8 mouse cellular contexts compared by ENCODE assay signal in the genomic region with DNA sequence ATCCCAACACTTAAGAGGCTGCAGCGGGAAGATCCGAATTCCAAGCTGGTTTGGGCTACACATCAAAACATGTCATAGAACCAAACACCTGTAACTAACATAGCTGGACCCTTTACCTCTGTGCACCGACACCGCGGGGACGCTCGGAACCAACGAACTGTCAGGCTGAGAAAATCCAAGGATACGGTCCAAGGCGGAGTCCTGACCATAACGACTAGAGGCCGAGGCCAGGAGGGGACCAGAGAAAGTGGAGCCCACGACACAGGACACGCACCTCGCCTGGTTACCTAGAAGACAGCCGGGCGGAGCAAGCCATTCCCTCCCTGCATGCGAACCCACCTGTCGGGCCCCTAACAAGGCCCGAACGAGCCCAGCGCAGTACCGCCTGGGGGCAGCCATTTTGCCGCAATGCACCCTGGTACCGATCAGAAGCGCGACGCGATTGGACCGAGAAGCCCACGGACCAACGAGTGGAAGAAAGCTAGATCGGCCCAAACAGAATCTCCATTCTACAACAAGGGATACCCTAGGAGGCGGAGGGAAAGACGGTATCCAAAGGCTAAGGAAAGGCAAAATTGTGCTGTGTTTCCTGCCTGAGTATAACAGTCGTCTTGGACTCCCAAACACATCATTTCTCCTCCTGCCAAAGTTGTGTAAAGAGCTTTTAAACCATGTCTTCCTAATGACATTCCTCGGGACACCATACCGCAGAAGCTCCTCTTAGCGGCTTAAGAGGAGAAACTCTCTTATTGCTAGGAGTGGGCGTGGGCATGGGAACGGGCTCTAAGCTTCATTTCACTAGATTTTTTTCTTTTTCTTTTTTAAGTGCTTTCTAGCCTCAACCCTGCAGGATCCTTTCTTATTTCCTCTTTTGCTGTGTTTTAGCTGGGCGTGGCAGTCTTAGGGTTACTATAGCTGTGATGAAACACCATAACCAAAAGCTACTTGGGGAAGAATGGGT. TPM values are rescaled to one million over a fixed set of nuclear protein-coding genes. Genes with fewer than 3 reads are reported as not detected.
A peak's percentile ranks its signal among the peaks of the same experiment; 100 is the strongest.
DNase-seq lines count a peak whose midpoint lies in the region; ATAC-seq and TF ChIP-seq lines count a peak whose summit lies in the region.

A gene (minus strand): TSS at position 423 of the 961 bp plus-strand sequence.

- peak; percentile 79 to 82 for DNase-seq in B cell, adult 2 months
- peak; percentile 97 for DNase-seq in brain, adult 2 months (ENCODE audit: low read depth, low spot score)
- DNase-seq in liver, adult 2 months (ENCODE audit: extremely low read depth, low read depth, low spot score) = peak; percentile 83
- peak; percentile 83 for DNase-seq in naive thymus-derived CD4-positive, alpha-beta T cell, adult 2 months (ENCODE audit: low read depth)

- peak within 1 kb of the TSS; percentile 78 for H3K4me3 ChIP-seq in erythroblast, embryonic 14.5 days (replicated peaks)
- H3K4me3 ChIP-seq in heart, embryonic 11.5 days (ENCODE audit: low read depth, low read length) = peak within 1 kb of the TSS; percentile 84
- peak within 1 kb of the TSS; percentile 69 for H3K4me3 ChIP-seq in kidney, embryonic 16.5 days (ENCODE audit: low read length)
- H3K4me3 ChIP-seq in liver, adult 2 months (ENCODE audit: insufficient read depth, low read depth, low read length) = peak within 1 kb of the TSS; percentile 93
- H3K4me3 ChIP-seq in stomach, embryonic 14.5 days (ENCODE audit: low read depth, low read length) = peak within 1 kb of the TSS; percentile 85

- no peaks in the 10 kb centered on the region for H3K27me3 ChIP-seq in erythroblast, embryonic 14.5 days (ENCODE audit: control insufficient read depth)
- no peaks in the 10 kb centered on the region for H3K27me3 ChIP-seq in heart, embryonic 11.5 days (ENCODE audit: control insufficient read depth, insufficient read depth, low read length)
- no peaks in the 10 kb centered on the region for H3K27me3 ChIP-seq in kidney, embryonic 16.5 days (ENCODE audit: insufficient read depth, low read length)
- no peaks in the 10 kb centered on the region for H3K27me3 ChIP-seq in liver, adult 2 months (ENCODE audit: control insufficient read depth, insufficient read depth, low read length)
- H3K27me3 ChIP-seq in stomach, embryonic 14.5 days (ENCODE audit: control insufficient read depth, insufficient read depth, low read length) = no peaks in the 10 kb centered on the region

- peak within 1 kb of the TSS; percentile 46; the same call in 1 of the 2 replicates for H3K27ac ChIP-seq in heart, embryonic 11.5 days (ENCODE audit: low read depth, low read length)
- H3K27ac ChIP-seq in kidney, embryonic 16.5 days (ENCODE audit: low read length) = peak within 1 kb of the TSS; percentile 70
- H3K27ac ChIP-seq in liver, adult 2 months (replicated peaks; ENCODE audit: insufficient read depth, low read depth, low read length) = 0 out of 2 replicates have a peak within 1 kb of the TSS, but pooled peaks have one; percentile 14
- H3K27ac ChIP-seq in stomach, embryonic 14.5 days (ENCODE audit: low read length) = 0 out of 2 replicates have a peak within 1 kb of the TSS, but pooled peaks have one; percentile 49

- peaks cover 57% of the 10 kb centered on the region for H3K4me1 ChIP-seq in erythroblast, embryonic 14.5 days (ENCODE audit: control insufficient read depth)
- H3K4me1 ChIP-seq in heart, embryonic 11.5 days (ENCODE audit: control insufficient read depth, insufficient read depth, low read length) = peaks cover 13% of the 10 kb centered on the region
- H3K4me1 ChIP-seq in kidney, embryonic 16.5 days (ENCODE audit: insufficient read depth, low read length) = peaks cover 10% of the 10 kb centered on the region
- no peaks in the 10 kb centered on the region for H3K4me1 ChIP-seq in liver, adult 2 months (ENCODE audit: control insufficient read depth, insufficient read depth, low read length)
- H3K4me1 ChIP-seq in stomach, embryonic 14.5 days (ENCODE audit: control insufficient read depth, insufficient read depth, low read length) = peaks cover 6% of the 10 kb centered on the region

- H3K9ac ChIP-seq in heart, embryonic 11.5 days (ENCODE audit: low read depth, low read length) = peak within 1 kb of the TSS; percentile 79
- H3K9ac ChIP-seq in kidney, embryonic 16.5 days (replicated peaks; ENCODE audit: low read length) = peak within 1 kb of the TSS; percentile 76
- H3K9ac ChIP-seq in liver, adult 2 months (ENCODE audit: low read depth, low read length) = peak within 1 kb of the TSS; percentile 86
- peak within 1 kb of the TSS; percentile 76 for H3K9ac ChIP-seq in stomach, embryonic 14.5 days (replicated peaks; ENCODE audit: low read depth, low read length)

- WGBS in heart, embryonic 11.5 days (ENCODE audit: insufficient replicate concordance) = 1% methylated on average over 42 of the region's 42 CpGs
- WGBS in kidney, embryonic 16.5 days = 1% methylated on average over 42 of the region's 42 CpGs
- WGBS in liver, adult 2 months = 1% methylated on average over 42 of the region's 42 CpGs
- WGBS in stomach, embryonic 14.5 days = 1% methylated on average over 42 of the region's 42 CpGs

- peaks cover 35% of the 10 kb centered on the region for H3K36me3 ChIP-seq in erythroblast, embryonic 14.5 days (ENCODE audit: control insufficient read depth)
- peaks cover 8% of the 10 kb centered on the region for H3K36me3 ChIP-seq in heart, embryonic 11.5 days (ENCODE audit: control insufficient read depth, insufficient read depth, low read length)
- H3K36me3 ChIP-seq in kidney, embryonic 16.5 days (ENCODE audit: insufficient read depth, low read length) = peaks cover 21% of the 10 kb centered on the region
- peaks cover 13% of the 10 kb centered on the region; the same call in 1 of the 2 replicates for H3K36me3 ChIP-seq in liver, adult 2 months (ENCODE audit: control insufficient read depth, insufficient read depth, low read length)
- H3K36me3 ChIP-seq in stomach, embryonic 14.5 days (ENCODE audit: control insufficient read depth, insufficient read depth, low read length) = peaks cover 13% of the 10 kb centered on the region

- TF ChIP-seq CTCF in liver, adult 2 months (IDR thresholded peaks at IDR 0.05; ENCODE audit: low read depth, low read length) = no peak

- TF ChIP-seq POLR2A in liver, adult 2 months (IDR thresholded peaks at IDR 0.05; ENCODE audit: extremely low read depth, insufficient read depth, low read length) = peak; percentile 65; the same call in 1 of the 2 replicates

- no peaks in the 10 kb centered on the region for H3K9me3 ChIP-seq in erythroblast, embryonic 14.5 days (ENCODE audit: control insufficient read depth, low read length)
- H3K9me3 ChIP-seq in heart, embryonic 11.5 days (replicated peaks; ENCODE audit: control insufficient read depth, low read length) = no peaks in the 10 kb centered on the region
- no peaks in the 10 kb centered on the region for H3K9me3 ChIP-seq in kidney, embryonic 16.5 days (ENCODE audit: low read length)
- no peaks in the 10 kb centered on the region for H3K9me3 ChIP-seq in stomach, embryonic 14.5 days (ENCODE audit: control insufficient read depth, low read depth, low read length)

- no peaks in the 10 kb centered on the region; the same call in 1 of the 2 replicates for H3K79me2 ChIP-seq in liver, adult 2 months (ENCODE audit: control insufficient read depth, insufficient read depth, low read length)

- peak within 1 kb of the TSS; percentile 82 for H3K4me2 ChIP-seq in heart, embryonic 11.5 days
- peak within 1 kb of the TSS; percentile 75 for H3K4me2 ChIP-seq in kidney, embryonic 16.5 days (replicated peaks; ENCODE audit: low read depth, low read length)
- H3K4me2 ChIP-seq in stomach, embryonic 14.5 days (replicated peaks; ENCODE audit: low read depth, low read length) = peak within 1 kb of the TSS; percentile 78

- peak; percentile 81 for ATAC-seq in heart, embryonic 11.5 days (replicated peaks; ENCODE audit: insufficient number of reproducible peaks, low FRiP score, low TSS enrichment)
- peak; percentile 92 for ATAC-seq in kidney, embryonic 16.5 days (ENCODE audit: low FRiP score, low TSS enrichment)
- ATAC-seq in stomach, embryonic 14.5 days (ENCODE audit: insufficient number of reproducible peaks, insufficient read depth, low FRiP score, low read depth) = peak; percentile 92; the same call in 1 of the 2 replicates

RNA-seq across cellular contexts. Expression of the gene that starts here (rescaled TPM):
- polyA plus RNA-seq in erythroblast, embryonic 14.5 days (2012) = 0.14 and 0.29 TPM in 2 replicates
- polyA plus RNA-seq in heart, embryonic 11.5 days (2014; fragmentation: Nextera tagmentation; extraction: Ambion mirVana) = 25.6 and 27.0 TPM in 2 replicates
- 41.0 and 41.6 TPM in 2 replicates for polyA plus RNA-seq in kidney, embryonic 16.5 days (2015; fragmentation: Nextera tagmentation; extraction: Ambion mirVana)
- total RNA-seq in liver, adult 2 months (2014; rRNA removed) = 16.4 and 18.2 TPM in 2 replicates
- polyA plus RNA-seq in liver, adult 2 months (2012; rRNA removed) = 25.2 and 27.2 TPM in 2 replicates
- polyA plus RNA-seq in stomach, embryonic 14.5 days (2014; fragmentation: Nextera tagmentation; extraction: Ambion mirVana) = 33.4 and 33.5 TPM in 2 replicates

Comparison
In these comparisons a context has a peak if more than half of its experiments do, and no peak if none do; other contexts are left out.
1. Peak in every context shown above with its lines: DNase-seq, ATAC-seq, H3K4me3 ChIP-seq and H3K27ac ChIP-seq.
2. RNA of the gene that starts here (polyA plus RNA-seq): 41.0 to 41.6 TPM in kidney, embryonic 16.5 days, 33.4 to 33.5 TPM in stomach, embryonic 14.5 days, 25.2 to 27.2 TPM in liver, adult 2 months and 25.6 to 27.0 TPM in heart, embryonic 11.5 days; 0.14 to 0.29 TPM in erythroblast, embryonic 14.5 days; every median in the first group is over 10 times any median in the second.
3. H3K27ac ChIP-seq: peak in every context shown above with its lines; median percentile 70 in kidney, embryonic 16.5 days; 49 in stomach, embryonic 14.5 days; 46 in heart, embryonic 11.5 days; 14 in liver, adult 2 months.